Mouse (Mus musculus): ENCODE results near the gene A730015C16Rik.

Gene A730015C16Rik

DNA sequence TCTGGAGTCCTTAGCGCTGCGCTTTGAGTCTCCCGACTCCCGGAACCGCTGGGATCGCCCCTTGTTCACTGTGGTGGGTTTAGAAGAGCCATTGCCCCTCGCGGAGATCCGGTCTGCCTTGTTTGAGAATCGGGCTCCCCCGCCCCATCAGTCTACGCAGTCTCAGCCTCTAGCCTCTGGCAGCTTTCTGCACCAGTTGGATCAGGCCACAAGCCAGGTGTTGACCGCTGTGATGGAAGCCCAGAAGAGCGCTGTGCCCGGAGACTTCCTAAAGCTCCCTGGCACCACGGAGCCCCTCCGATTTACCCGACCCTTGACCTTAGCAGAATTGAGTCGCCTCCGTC lies at the start of gene A730015C16Rik:
Gene A730015C16Rik, minus strand, starts transcription at position 115 of the 344 bp plus-strand sequence.
- no peak for DNase-seq

DNA sequence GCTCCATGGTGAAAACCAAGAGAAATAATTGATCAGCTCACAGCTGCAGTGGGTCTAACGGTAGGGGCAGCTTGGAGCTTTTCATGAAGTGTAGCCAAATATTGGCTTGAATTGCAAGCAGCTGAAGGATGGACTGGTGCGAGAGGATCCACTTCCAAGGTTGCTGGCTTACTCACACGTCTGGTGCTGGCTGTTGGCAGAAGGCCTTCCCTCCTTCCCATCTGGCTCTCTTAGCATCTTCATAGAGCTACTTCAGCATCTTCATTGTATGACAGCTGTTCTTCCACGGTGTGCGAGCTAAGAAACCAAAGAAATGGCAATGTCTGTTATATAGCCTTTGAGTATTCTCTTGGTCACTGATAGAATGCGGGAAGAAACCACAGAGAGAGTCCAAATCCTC lies 42.5 kb upstream of the A730015C16Rik start:
- DNase-seq: no peak

DNA sequence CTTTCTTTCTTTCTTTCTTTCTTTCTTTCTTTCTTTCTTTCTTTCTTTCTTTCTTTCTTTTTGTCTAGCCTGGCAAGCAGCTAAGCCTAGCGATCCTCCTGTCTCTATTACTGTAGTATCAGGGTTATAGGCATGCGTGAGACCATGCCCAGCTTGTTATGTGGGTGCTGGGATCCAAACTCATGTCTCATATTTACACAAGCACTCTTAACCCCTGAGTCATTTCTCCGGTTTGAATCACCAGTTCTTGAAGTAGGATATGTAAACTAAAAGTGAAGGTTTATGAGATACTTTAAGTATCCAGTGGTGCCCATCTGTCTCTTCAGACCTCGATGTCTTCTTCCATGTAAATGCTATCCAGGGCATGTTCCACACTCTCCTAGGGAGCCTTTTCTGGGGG lies 39.0 kb upstream of the A730015C16Rik start:
- DNase-seq: no peak

DNA sequence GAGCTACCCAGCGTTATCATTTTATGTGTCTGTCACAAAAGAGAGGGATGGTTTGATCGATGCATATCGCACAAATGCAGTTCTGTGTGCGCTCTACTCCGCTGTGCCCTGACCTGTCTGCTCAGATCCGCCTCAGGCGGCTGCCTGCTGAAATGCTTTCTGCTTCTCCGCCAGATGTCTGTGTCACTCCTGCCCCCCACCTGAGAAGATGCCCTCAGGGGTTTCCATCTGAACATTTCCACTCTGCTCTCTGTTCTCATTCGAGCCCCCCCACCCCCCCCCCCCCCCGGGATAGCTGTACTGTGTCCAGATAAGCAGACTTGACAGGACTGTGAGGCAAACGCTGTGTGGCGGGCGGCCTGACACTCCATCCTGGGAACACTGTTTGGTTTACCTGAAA lies 35.4 kb upstream of the A730015C16Rik start:
- DNase-seq: no peak

DNA sequence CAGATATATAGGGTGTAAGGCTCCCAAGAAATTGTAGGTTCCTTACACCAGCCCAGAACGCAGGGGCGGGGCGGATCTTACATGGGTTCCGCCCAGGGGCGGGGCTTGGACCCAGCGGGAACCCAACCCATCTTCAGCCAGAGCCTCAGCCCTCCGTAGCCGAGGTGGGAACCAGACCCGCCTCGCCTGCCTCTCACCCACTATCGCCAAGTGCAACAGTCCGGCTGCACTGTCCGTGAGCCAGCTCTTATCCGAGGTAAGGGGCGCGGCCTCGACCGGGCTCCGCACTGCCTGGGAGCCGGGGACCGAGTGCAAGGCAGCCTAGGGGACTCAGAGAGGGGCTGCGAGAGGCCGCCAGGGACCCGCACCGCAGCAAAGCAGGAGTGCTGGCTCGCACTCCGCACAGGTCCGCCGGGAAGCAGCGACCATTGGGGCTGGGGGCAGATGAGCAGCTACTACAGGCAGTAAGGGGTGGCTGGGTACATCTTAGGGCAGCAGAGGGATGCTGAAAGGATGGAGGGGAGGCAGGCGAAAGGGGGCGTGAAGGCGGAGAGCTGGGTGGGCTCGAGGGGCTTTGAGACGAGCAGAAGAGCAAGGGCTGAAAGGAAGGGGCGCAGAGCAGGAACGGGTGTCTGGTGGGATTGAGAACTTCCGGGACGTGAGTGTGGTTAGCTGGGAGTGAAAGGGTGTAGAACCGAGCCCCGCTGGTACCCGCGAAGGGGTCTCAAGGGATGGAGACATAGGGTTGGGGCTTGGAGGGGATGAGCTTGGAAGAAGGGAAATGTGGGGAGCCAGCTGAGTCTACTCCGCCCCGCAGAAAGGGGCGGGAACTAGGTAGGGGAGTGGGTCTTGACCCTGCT lies 30.8 kb upstream of the A730015C16Rik start, which contains the start of gene Rab3b:
Gene Rab3b, plus strand, starts transcription at position 101 of the 860 bp plus-strand sequence.
- peak; percentile 19 to 60 for DNase-seq

DNA sequence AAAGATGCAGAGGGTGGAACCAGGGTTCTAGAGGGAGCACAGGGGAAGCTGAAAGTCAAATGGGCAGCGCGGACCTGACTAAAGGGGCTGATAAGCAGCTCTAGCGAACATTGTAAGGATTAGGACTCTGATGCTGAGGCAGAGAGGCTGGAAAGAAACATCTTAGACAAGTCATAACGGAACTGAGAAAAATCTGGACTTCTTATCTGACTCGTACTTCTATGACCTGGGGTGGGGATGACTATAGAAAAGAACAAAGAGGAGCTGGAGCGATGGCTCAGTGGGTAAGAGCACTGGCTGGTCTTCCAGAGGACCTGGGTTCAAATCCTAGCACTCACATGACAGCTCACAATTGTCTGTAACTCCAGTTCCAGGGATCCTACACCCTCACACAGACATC lies 29.5 kb upstream of the A730015C16Rik start:
- no peak for DNase-seq

DNA sequence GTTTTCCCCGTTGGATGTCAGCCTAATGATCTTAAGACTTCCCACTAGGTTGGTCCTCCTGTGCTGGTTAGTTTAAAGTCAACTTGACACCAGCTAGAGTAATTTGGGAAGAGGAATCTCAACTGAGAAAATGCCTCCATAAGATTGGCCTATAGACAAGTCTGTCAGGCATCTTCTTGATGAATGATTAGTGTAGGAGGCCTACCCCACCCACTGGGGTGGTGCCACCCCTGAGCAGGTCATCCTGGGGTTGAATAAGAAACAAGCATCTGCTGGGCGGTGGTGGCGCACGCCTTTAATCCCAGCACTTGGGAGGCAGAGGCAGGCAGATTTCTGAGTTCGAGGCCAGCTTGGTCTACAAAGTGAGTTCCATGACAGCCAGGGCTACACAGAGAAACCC lies 25.3 kb upstream of the A730015C16Rik start:
- no peak for DNase-seq

DNA sequence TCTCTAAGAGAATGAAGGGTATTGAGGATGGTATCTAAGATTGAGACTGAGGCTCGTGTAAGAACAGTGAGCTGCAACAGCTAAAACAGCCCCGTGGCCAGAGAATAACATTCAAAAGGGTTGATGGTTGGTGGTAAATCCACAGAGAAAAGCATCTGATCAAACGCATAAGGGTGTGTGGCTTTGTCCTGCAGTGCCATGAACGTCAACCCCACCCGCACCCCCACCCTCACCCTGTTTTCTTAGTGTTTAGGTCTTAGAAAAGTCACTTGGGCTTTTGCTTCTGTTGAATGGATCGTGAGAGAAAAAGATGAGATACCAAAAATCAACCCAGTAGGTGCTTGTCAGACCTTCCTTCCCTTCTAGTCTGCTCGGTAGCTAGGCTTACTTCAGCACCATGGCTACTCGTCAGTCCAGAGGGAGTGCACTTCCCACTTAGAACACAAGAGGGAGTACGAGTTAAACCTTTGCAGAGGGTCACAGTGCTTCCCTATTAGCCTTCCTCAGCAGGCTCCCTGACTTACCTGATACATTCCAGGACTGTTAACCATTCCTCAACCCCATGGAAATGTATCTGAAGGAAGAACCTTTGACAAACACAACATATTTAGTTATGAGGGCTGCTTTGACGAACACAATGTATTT lies 21.4 kb upstream of the A730015C16Rik start:
- DNase-seq: peak; percentile 7 to 72

DNA sequence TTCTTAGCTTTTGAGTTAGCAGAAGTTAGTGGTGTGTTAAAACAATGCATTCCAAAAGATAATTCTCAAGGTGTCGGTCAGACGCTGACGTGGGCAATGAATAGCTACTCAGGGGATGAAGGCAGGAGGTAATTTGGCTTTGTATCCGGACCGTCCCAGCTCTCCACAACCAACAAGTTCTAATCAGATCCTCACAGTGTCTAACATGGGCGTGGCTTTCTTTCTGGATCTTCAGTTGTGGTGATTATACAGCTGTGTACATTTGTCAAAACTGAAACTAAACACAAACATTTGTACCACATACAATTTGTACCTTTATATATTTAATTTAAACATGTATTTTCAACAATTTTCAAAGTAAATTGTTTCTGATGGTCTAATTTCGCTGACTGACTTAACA lies 18.4 kb upstream of the A730015C16Rik start:
- no peak for DNase-seq

DNA sequence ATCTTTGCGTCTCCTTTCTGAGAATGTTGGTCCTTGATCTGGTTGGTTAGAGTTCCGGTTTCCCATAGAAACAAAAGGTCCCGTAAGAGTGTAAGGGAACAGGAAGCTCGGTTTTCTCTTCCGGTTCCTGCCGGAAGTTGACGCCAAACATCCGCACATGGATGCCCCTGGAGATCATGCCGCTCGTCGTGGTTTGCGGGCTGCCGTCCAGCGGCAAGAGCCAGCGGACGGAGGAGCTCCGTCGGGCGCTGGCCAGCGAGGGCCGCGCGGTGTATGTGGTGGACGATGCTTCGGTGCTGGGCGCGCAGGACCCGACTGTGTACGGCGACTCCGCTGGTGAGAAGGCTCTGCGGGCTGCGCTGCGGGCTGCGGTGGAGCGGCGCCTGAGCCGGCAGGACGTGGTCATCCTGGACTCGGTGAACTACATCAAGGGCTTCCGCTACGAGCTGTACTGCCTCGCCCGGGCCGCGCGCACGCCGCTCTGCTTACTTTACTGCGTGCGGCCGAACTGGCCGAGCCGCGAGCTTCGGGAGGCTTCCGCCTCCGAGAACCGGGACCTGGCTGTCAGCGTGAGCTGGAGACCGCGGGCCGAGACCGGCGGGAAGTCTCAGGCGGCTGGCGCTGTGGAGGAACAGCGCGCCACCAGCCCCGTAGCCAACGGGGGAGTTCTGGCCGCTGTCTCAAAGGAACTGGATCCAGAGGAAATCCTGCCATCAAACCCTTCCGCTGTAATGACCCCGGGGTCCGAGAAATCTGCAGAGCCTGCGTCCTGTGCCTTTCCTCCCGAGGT lies 509 bp downstream of the A730015C16Rik start, which contains the start of gene Kti12:
Gene Kti12, plus strand, starts transcription at position 71 of the 790 bp plus-strand sequence.
- peak; percentile 57 to 60 for DNase-seq

DNA sequence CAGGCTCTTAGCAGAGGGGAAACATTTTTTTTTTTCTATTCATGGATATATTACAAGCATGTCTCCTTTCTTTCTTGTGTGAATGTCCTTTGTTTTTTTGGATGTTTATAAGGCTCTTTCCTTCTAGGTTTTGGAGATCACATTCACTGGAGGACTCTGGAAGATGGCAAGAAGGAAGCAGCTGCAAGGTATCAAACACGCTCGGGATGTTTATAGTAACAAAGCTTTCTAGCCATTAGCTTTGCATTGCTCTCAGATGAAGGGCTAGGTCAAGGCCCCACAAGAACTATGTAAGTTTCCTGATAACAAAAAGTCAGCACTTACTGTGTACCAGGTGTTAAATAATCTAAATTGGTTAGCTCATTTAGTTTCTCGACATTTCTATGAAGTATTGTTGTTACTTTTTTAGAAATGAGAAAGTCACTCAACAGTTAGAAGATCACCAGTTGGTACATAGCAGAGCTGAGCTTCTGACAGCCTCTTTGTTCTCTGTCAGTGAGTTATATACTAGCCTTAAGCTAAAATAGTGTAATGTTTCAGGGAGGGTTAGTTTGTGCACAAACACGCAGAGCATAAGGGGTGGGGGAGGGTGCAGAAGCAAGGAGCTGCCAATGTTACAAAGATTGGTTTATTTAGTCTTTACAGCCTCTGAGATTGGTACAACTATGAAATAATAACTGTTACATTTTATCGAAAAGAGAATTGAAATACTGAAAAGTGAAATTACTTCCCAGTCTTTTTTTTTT lies 2.4 kb downstream of the A730015C16Rik start:
- no peak for DNase-seq

DNA sequence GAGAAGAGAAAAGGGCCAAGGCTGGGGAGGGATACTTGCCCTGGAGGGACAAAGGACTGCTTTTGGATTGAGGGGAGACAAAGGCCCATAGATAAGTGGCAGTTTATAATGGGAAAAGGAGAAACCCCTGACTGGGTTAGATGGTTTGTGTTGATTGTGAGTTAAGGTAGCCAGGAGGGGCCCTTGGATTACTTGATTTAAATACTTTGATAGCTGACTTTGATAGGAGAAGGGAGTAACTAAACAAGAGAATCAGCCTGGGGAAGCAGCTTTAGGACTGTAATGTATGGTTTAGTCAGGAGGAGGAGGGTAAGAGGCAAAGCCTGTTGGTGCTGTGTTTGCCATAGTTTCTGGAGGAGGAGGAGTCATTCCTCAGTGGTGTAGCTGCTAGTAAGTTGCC lies 5.1 kb downstream of the A730015C16Rik start:
- DNase-seq: no peak

DNA sequence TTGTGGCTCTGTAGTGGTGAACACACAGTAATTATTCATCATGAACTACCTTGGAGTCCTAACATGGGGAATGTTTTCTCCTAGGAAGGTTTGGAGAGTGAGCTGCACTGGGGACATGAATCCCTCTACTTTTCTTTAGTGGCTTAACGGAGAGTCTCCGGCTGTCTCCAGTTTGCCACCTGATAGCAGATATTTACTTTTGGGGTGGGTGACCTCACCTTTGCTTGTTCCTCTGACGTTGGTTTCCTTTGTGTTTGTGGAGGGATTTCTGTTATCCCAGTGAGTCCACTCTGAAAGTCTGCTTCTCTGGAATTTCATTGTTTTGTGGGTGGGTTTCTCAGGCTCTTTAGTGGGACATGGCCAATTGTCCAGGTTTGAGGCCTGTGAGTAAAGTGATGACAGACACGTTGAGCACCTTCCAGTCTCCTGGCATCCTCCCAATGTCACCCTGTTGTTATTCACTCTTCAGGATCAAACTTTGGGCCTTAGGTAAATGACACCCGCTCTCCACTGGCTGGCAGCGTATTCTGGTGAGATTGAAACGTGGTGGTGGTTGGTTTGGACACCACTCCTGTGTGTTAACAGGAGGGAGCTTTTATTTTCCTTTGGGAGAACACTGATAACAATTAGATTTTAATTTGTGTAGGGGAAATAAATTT lies 6.4 kb downstream of the A730015C16Rik start:
- DNase-seq: no peak

DNA sequence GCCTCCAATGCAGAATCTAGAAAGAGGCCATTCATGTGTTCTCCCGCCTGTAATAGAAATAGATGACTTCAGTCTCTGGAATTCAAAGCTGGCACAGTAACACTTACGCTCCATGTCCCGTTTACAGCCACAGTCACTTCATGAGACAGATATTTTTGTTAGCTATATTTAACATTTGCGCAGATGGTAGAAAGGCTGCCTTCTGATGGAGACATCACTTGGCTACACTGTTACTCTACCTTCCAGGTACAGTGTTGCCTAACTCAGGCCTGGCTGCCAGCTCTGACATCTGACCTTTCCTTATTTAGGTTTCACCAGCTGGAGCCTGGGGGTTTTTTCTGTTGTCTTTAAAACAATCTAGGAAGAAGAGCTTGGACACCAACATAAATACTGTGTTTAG lies 10.4 kb downstream of the A730015C16Rik start:
- no peak for DNase-seq

DNA sequence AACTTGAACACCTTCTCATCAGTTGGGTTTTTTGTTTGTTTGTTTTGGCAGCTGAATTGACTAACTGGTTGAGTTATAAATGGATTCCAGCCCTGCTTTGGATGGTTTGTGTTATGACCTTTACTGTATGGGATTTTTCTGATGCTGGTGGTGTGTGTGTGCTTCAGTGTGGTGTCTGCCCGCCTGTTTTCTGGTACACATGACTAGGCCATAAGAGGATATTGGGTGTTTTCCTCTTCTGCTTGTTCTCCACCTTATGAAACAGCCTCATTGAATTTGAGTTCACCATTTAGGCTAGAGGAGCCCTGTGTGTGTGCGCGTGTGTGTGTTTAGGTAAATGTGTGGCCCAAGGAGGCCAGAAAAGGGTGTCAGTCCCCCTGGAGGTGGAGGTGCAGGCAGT lies 12.9 kb downstream of the A730015C16Rik start:
- DNase-seq: no peak

DNA sequence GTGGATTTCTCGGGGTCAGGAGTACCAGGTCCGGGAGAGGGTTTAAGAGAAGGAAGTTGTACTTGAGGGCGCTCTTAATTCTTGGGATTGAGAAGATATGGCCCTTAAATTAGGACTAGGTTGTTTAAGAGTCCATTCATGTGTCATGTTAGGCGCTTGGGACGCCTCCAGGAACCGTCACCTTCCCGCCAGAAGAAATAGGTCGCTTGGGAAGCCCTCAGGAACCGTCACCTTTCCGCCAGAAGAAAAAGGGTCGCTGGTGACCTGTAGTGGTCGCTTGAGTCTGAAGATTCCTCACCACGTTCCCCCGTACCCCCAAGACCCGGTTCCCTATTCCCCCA lies 13.5 kb downstream of the A730015C16Rik start:
- no peak for DNase-seq

DNA sequence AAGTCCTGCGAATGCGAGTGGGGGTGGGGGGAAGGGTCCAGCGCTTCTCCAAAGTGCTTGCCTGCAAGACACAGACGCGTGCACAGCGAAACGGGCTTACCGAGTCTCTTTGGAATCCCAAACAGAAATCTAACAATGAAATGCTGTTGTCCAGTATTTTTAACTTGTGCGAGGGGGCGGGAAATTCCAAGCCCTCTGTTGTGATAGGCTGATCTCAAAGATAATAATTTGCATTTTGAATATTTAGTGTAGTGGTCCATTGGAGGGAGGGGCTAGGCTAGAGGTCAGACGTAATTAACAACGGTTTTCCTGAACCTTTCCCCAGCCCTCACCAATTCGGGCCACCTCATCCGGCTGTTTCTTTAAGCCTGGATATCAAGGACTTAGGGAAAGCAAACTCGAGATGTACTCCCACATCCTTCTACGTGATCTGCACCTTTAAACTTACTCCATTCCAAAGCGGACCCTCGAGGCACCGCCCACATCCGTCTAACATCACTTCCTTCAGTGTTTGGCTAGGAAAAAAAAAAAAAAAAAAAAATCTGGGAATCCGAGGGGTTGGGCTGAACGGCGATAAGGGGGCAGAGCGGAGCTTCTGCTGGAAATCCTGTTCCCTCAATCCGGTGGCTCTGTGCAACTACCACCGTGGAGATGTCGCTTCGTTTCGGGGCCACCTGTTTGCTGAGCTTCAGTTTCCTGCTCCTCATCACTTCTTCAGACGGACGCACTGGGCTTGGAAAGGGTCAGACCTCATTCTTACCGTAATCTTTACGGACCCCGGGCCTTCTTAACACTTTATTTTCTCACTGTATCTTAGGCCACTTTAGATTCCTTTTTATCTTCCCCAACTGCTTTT lies 14.1 kb downstream of the A730015C16Rik start, which contains the start of gene Txndc12:
Gene Txndc12, plus strand, starts transcription at position 487 of the 856 bp plus-strand sequence.
- peak; percentile 57 to 73 for DNase-seq

DNA sequence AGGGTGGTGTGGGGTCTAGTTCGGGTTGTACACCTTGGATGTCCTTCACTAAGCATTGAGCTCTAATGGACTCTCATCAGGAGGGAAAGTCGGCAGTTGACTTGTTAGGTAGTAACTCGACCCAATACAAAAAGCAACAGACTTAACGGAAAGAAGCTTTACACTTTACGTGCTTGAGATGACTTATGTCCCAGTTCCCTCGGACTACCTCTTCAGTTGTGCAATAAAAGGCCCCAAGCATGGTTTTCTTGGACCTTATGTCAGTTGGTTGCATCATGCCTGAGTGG lies 14.6 kb downstream of the A730015C16Rik start:
- no peak for DNase-seq

DNA sequence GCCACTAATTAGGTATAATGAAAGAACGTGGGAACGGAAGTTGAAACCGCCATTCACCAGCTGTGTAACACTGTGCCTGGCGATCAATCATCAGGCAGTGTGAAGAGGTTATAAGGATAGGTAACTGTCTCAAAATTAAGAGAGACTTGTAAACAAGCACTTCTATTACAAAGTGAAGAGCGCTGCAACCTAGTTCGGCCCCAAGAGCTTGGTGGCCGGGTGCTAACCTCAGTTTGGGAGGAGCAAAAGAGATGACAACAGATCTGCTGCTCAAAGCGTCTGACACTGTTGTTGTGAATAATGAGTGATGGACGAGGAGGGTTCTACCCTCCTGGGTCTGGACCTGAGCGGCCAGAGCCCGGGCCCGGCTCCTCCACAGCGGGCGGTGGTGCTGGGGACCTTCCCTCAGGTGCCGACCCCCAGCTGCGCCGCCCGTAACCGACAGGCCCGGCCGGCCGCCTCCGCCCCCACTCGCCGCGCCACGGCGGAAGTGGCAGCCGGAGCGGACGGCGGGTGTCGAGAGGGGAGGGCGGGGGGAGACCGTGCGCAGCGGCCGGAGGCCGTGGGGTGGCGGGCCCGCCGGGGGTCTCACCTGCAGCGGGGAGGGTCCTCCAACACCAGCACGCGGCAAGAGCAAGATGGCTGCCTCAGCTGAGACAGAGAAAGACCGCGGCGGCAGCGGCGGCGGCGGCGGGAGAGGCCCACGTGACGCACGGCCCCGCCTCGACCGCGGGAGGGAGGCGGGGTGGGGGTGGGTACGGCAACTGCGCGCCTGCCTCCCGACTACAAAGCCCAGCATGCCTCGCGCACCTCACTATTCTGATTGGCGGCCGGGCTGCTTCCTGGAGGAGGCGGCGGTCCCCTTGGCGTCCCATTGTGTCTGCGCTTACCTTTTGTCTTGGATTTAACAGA lies 15.2 kb downstream of the A730015C16Rik start, which contains the start of gene Btf3l4:
Gene Btf3l4, minus strand, starts transcription at position 699 of the 912 bp plus-strand sequence.
- DNase-seq: peak; percentile 79 to 83

DNA sequence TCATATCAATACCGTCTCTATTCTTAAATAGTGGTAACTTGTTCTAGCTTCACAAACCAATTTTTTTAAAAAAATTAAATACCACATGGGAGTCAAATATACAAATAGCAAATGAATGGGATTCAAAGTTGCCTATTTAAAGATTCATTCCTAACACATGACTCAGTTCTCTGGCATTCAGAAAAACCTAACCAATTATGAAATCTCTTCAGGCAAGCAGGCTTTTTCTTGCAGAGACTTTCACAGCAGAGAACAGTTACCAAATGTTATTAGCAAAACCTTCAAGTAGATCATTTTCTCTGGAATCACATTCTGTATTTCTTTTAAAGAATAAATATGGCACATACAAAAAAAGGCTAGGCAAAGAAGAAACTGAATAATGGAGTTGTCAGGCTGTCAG lies 17.7 kb downstream of the A730015C16Rik start:
- no peak for DNase-seq

Measured in spleen, adult 18-20 months (tissue).